Mouse (Mus musculus): ENCODE measurements at regions not wholly inside any gene's neighbourhood (a gene's known extent, or its start where the extent isn't known, plus 50 kb on each side); places are given as distances from the start of the nearest gene placed in this dataset.

DNA sequence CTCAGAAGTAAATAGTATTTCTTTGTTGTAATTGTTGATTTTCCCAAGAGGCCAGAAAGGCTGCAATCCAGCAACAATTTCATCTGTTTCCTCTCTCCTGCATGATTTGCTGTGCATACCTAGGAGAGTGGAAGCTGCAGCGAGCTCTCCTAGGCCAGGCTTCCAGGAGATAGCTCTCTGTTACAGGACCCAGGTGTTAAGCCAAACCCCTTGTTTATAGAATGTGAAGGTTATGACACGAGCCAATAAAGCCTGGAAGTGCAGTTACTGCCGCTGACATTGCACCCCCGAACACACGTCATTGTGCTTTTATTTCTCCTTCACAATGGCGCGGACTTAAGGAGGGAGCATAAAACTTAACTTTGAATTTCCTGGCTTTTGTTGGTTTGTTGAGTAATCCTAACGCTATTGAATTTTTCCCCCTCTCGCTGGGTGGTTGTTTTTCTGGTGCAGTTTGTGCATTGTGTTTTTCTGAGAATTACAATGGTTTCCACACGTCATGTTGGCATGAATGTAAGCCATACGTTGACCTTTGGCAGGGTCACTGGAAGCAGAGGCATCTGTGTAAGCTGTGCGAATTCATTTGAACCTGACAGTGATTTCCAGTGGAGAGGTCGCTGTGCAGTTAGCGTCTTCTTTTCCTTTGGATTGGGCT, 145.1 kb downstream of the Mtx2 start:
- no peak for ATAC-seq (replicated peaks in 1 of 2; ENCODE audit: insufficient read depth in 1 of 2, low FRiP score in 2 of 2, low TSS enrichment in 1 of 2, low read depth in 1 of 2, poor library complexity in 2 of 2, severe bottlenecking in 2 of 2)

DNA sequence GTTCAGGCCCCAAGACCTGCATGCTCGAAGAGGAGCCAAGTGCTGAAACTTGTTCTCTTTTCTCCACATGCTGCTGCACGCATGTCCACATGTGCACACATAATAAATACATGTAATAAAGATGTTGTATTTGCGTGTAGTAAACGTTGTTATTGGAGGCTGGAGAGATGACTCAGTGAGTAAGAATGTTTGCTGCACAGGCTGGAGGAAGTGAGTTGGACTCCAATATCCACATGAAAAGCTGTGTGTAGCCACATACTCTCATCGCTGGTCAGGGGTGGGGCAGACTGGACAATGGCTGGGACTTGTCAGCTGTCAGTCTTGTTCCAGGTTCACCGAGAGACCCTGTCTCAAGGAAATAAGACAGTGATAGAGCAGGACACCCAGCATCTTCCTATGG, 147.8 kb downstream of the Mtx2 start:
- no peak for ATAC-seq (replicated peaks in 1 of 2; ENCODE audit: insufficient read depth in 1 of 2, low FRiP score in 2 of 2, low TSS enrichment in 1 of 2, low read depth in 1 of 2, poor library complexity in 2 of 2, severe bottlenecking in 2 of 2)

DNA sequence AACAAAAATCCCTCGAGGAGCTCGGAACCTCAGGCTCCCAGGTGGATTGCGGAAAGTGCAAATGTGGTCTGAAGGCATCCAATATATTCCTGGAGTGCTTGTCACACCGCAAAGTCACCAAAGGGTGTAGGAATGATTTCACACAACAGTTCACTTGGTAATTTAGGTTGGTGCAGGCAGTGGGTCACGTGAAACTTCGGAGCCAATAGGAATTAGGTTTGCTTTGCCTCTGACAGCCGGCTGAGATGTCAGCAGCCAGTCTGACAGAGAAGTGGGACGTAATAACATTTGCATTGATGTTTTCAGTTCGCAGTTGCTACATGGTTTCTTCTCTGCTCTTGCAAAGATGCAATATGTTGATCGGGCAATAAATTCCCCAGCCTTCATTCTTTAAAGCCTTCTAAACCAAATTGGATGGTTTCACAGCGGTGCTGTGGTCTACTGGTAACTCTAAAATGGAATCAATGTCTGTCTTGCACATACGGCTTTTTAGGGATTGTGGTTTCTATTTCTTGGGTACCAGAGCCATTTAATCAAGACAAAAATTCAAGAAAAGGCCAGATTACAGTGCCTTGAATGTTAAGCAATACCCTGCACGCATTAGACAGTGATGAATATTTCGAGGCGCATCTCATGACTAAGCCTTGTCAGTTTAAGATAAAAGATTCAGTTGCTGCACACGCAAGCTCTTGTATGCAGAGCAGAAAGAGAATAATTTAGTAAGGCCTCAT, 149.2 kb downstream of the Mtx2 start:
- ATAC-seq (replicated peaks in 1 of 2; ENCODE audit: insufficient read depth in 1 of 2, low FRiP score in 2 of 2, low TSS enrichment in 1 of 2, low read depth in 1 of 2, poor library complexity in 2 of 2, severe bottlenecking in 2 of 2): no peak

DNA sequence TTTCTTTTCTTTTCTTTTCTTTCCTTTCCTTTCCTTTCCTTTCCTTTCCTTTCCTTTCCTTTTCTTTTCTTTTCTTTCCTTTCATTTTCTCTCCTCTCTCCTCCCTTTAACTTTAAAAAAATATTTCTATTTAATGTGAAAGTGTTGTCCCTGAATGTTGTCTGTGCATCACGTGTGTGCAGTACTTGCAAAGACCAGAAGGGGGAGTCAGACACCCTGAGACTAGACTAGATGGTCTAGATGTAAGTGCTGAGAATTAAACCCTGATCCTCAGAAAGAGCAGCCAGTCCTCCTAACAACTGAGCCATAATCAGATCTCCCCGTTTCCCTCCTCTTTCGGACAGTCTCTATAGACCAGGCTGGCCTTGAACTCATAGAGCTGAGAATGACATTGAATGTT, 151.7 kb downstream of the Mtx2 start:
- ATAC-seq (replicated peaks in 1 of 2; ENCODE audit: insufficient read depth in 1 of 2, low FRiP score in 2 of 2, low TSS enrichment in 1 of 2, low read depth in 1 of 2, poor library complexity in 2 of 2, severe bottlenecking in 2 of 2): no peak

DNA sequence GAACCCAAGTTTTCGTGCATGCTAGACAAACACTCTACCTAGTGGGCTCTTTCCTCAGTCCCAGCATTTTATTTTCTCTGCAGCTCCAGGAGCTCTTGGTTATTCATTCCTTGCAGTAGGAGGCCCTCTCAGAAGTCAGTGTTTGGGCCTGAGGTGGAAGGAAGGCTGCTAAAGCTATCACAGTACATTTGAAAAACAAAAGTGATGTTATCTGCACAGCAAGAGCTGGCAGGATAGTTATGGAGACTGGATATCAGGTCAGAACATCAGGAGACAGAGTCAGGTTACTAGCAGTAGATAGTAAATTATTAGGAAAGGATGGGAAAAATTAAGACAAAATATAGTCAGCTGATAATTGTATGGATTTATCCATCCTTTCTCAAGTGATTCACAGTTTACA, 152.2 kb downstream of the Mtx2 start:
- no peak for ATAC-seq (replicated peaks in 1 of 2; ENCODE audit: insufficient read depth in 1 of 2, low FRiP score in 2 of 2, low TSS enrichment in 1 of 2, low read depth in 1 of 2, poor library complexity in 2 of 2, severe bottlenecking in 2 of 2)

DNA sequence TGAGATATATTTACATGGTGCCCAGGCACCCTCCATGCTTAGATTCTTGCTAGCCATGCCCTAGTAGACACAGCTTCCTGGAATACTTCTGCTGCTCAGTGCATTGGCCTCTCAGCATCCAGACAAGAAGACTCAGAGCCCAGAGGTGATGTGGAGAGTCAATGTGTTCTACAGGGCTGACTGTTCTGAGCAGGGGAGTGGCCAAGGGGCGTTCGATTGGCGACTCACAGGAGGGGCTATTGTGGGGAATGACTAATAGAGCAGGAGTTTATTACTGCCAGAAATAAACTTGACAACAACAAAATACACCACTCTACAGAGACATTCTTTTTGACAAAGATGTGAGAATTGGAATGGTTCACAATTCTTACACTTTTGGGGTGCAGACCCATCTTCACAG, 156.3 kb downstream of the Mtx2 start:
- ATAC-seq (replicated peaks in 1 of 2; ENCODE audit: insufficient read depth in 1 of 2, low FRiP score in 2 of 2, low TSS enrichment in 1 of 2, low read depth in 1 of 2, poor library complexity in 2 of 2, severe bottlenecking in 2 of 2): no peak

DNA sequence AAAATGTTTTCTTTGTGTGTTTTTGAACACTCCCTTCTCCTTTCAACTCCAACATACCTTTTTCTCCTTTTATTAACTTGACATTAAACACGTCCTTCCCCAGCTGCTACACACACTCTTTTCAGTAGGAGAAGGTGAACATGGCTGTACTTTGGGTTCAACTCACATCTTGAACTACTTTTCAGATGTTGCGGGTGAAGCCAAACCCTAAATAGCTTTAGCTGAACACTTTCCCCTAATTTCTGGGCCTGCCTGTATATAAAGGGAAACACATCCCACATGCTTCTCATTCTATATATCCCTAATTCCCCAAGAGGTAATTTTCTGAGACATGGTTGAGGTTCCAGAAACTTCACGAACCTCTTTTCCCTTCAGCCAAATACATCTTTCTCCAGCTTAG, 168.2 kb downstream of the Mtx2 start:
- ATAC-seq (replicated peaks in 1 of 2; ENCODE audit: insufficient read depth in 1 of 2, low FRiP score in 2 of 2, low TSS enrichment in 1 of 2, low read depth in 1 of 2, poor library complexity in 2 of 2, severe bottlenecking in 2 of 2): no peak

DNA sequence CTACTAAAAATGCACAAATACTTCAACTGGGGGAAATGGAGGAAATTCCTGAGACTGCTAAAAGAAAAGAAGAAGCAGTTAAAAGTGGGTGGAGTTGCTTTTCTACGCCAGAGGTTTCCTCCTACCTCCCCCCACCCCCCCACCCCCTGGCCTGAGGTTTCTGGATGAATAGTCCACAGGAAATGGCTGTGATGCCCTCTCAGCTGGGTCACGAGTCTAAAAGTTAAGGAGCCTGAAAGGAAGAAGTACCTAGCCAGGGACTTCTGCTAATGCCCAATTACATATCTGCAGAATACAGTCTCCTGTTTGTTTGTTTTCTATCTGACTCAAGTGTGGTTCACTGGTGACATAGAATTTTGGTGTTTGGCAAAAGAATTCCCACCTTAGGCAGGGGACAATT, 169.4 kb downstream of the Mtx2 start:
- peak; percentile 39 to 42; a peak in 1 of 4 replicates for ATAC-seq (replicated peaks in 1 of 2; ENCODE audit: insufficient read depth in 1 of 2, low FRiP score in 2 of 2, low TSS enrichment in 1 of 2, low read depth in 1 of 2, poor library complexity in 2 of 2, severe bottlenecking in 2 of 2)

DNA sequence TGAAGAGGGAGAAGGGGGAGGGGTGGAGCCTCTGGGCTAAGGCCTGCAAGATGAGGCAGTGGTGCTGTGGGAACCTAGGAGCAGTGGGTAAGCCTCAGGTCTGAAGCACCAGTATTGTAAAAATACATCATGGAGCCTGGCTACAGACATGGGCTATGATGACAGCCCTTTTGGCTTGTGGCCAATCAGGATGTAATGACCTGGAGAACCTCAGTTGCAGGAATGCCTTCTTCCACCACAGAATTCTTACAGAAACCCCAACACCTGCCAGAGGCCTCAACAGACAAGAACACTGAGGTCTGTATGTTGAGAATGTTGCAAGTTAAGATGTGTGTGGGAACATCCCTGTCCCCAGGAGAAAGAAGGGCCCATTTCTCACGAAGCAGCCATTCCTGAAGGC, 172.1 kb downstream of the Mtx2 start:
- ATAC-seq (replicated peaks in 1 of 2; ENCODE audit: insufficient read depth in 1 of 2, low FRiP score in 2 of 2, low TSS enrichment in 1 of 2, low read depth in 1 of 2, poor library complexity in 2 of 2, severe bottlenecking in 2 of 2): no peak

DNA sequence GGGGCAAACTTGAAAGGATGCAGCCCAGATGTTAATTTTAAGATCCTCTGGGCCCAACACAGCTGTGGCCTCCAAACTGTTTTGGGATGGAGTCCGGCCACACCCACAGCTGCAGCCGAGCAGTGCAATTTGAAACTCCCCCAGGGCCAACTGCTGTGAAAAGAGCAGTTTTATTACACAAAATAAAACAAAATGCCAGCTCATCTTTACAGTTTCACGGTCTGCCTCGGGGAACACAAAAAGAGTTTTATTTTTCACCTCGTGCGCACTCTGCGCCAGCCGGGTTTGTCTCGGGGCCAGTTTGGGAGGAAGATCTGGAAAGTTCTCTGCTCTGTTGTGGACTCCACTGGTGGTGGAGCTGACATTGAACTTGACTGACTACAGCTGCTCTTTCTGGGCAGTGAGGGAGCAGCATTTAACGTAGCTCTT, 174.8 kb downstream of the Mtx2 start:
- no peak for ATAC-seq (replicated peaks in 1 of 2; ENCODE audit: insufficient read depth in 1 of 2, low FRiP score in 2 of 2, low TSS enrichment in 1 of 2, low read depth in 1 of 2, poor library complexity in 2 of 2, severe bottlenecking in 2 of 2)

DNA sequence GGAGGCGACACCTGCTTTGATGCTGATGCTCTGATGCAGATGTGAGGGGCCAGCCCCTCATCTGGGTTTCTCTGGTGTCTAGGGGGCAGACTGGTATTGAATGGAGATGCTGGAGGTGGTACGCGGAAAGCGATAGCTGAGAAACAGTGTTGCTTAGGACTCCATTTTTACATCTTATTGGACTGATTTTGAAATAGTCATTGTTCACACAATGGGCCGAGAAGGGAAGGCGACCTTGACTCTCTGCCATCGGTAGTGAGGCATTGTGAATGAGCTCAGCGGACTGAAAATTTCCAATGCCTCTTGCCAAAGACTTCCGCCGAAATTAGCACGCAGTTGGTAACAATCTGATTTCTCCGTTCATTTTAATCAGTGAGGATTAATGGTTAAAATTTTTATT, 177.0 kb downstream of the Mtx2 start:
- no peak for ATAC-seq (replicated peaks in 1 of 2; ENCODE audit: insufficient read depth in 1 of 2, low FRiP score in 2 of 2, low TSS enrichment in 1 of 2, low read depth in 1 of 2, poor library complexity in 2 of 2, severe bottlenecking in 2 of 2)

DNA sequence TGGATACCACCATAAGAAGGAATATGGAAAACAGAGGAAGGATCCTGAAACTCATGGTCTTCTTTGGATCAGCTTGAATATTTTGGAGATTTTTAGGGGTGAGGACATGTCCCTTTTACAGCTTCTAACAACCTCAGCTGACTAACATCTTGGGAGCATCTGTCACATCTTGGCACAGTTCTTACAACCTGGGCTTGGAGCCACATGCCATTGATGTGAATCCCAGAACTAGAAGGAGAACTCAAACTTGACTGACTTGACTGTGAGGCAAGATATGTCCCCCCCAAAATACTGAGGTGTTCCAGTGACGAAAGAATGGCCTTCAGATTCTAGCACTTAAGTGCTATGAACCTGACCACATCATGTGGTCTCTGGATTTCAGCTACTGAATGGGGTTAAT, 182.5 kb downstream of the Mtx2 start:
- no peak for ATAC-seq (replicated peaks in 1 of 2; ENCODE audit: insufficient read depth in 1 of 2, low FRiP score in 2 of 2, low TSS enrichment in 1 of 2, low read depth in 1 of 2, poor library complexity in 2 of 2, severe bottlenecking in 2 of 2)

DNA sequence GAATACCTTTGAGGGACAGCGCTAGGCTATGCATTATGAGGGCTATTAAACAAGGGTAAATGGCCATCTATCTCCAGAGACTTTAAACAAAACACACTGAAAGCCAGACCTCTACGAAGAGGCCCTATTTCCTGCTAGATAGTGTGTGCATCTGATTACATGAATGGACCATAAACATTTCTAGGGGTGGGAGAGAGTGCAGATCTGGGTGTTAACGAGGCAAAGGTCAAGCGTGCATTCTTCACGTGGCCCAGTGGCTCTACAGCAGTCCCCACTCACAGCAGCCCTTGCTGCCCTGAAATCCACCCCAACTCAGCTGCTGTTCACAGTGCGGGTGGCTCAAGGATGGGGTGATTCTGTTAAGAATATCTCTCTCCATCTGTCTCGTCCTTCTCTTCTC, 185.0 kb downstream of the Mtx2 start:
- ATAC-seq (replicated peaks in 1 of 2; ENCODE audit: insufficient read depth in 1 of 2, low FRiP score in 2 of 2, low TSS enrichment in 1 of 2, low read depth in 1 of 2, poor library complexity in 2 of 2, severe bottlenecking in 2 of 2): no peak

DNA sequence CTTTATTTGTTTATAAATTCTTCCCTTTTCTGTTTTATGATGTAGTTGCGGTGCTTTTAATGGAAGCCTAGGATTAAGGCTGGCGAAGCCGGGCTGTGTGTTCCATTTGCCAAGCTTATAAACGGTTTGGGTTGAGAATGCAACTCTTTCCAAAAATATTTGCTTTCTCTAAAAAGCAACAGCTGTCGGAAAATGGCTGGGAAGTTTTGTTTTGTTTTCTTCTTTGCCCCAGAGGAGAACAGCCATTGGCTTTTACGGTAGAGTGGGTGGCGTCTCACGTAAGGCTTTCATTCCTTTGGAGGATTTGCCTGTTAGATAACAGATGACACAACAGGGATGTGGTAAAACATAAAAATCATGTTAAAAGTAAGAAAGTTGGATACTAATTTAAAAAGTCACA, 186.4 kb downstream of the Mtx2 start:
- ATAC-seq (replicated peaks in 1 of 2; ENCODE audit: insufficient read depth in 1 of 2, low FRiP score in 2 of 2, low TSS enrichment in 1 of 2, low read depth in 1 of 2, poor library complexity in 2 of 2, severe bottlenecking in 2 of 2): no peak

DNA sequence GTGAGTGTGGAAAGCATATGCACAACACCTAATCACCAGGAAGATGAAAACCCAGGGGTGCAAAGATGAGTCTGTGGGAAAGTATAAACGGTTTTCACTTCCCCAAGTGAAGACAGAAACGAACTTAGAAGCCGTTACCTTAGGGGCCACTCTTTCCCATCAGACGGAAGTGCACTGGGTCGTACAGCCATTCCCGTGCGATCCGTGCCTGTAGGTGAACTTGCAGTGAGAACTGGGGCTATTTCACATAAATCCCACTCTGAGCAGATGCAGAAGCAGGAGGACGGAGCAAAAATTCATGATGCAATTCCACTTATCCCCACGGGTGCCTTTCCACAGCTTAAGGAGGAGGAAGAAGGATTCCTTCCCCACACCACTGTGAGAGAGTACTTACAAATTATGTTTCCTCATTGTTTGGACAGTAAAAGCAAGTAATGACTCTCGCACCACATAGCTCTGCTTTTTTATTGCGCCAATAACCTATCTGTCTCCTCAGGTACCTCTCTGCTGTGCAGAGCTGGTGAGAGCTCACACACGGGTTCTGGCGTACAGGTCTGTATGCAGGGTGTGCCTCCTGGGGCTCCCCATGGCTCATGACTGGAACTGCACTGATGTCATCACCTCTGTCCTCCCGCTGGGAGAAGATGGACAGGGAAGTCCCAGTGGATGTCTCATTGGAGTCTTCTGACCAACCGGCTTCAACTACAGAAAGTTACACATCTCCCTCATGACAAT, 189.6 kb downstream of the Mtx2 start:
- ATAC-seq (replicated peaks in 1 of 2; ENCODE audit: insufficient read depth in 1 of 2, low FRiP score in 2 of 2, low TSS enrichment in 1 of 2, low read depth in 1 of 2, poor library complexity in 2 of 2, severe bottlenecking in 2 of 2): no peak

DNA sequence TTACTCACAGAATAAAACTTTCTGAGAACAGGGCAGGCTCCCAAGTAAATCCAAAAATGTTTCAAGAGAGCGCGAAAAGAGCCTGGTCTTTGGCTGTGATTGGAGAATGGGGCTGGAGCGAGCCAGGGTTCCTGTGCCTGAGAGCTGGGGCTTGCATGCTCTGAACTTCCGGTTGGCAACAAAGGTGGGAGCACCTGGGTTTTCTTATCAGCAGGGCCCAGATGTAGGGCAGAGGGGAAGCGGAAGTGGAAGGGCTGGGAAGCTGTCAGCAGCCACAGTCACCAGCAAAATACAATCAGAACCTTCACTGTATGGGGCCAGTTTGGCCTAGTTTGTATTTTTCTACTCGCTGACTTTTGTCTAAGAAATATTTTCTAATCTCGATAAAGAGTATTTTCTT, 193.9 kb downstream of the Mtx2 start:
- peak; percentile 89 to 95 for ATAC-seq (replicated peaks in 1 of 2; ENCODE audit: insufficient read depth in 1 of 2, low FRiP score in 2 of 2, low TSS enrichment in 1 of 2, low read depth in 1 of 2, poor library complexity in 2 of 2, severe bottlenecking in 2 of 2)

DNA sequence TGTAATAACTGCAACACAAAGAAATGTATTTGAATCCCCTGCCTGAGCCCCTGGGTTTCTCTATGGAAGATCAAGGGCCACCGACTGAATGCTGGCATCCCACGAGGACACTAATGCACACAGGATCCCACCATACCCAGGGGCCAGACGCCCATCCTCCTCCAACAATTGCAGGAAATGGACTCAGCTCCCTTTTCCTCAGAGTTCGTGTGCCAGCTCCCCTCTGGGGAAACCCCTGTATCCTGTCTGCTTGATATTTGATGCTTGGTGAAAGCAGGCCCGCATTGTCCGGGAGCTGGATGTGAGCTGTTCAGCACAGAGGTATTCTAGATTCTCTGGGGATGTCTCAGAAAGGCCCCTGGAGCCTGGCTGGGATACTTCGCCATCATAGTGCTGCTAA, 196.0 kb downstream of the Mtx2 start:
- no peak for ATAC-seq (replicated peaks in 1 of 2; ENCODE audit: insufficient read depth in 1 of 2, low FRiP score in 2 of 2, low TSS enrichment in 1 of 2, low read depth in 1 of 2, poor library complexity in 2 of 2, severe bottlenecking in 2 of 2)

DNA sequence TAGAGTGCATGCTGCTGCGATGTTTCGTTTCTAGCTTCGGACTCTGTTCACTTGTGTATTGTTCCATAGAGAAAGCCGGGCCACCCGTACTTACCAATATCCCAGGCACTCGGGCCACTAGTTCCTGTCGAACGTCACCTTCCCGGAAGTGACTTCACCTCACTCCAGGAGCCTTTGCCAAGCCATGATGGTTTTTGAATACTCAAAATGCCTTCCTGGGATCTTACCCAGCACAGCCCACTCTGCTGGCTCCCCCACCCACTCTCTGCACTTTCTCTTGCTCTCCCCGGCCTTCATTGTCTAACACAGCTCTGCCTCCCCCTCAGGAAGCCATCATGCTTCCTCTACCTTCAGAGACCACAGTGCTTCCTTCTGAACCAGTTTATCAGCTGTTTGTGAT, 202.5 kb downstream of the Mtx2 start:
- no peak for ATAC-seq (replicated peaks in 1 of 2; ENCODE audit: insufficient read depth in 1 of 2, low FRiP score in 2 of 2, low TSS enrichment in 1 of 2, low read depth in 1 of 2, poor library complexity in 2 of 2, severe bottlenecking in 2 of 2)

Data from hematopoietic stem cell, adult 5-6 weeks (primary cell).